Mouse (Mus musculus) forebrain, postnatal 0 days (tissue): ENCODE measurements around the gene Babam2. TPM values are rescaled to one million over a fixed set of nuclear protein-coding genes. Genes with fewer than 3 reads are reported as not detected.

Source experiments
- ATAC-seq: fragments of 200-750 bp; cut with Nextera tagmentation; 2 replicates; pipeline ENCODE4 v1.8.0; 2017; ENCODE audit warnings: mild to moderate bottlenecking, moderate library complexity
- DNase-seq: peaks from one replicate; pipeline ENCODE4 v3.0.0-alpha.2; 2015
- H3K27ac ChIP-seq: fragments of 300-500 bp; sonication (generic); 2 replicates; pipeline ENCODE4 v1.5.1; 2014; ENCODE audit warnings: low read depth, mild to moderate bottlenecking, antibody characterized with exemption, low read length, moderate library complexity, mixed read lengths
- H3K27me3 ChIP-seq: fragments of 300-500 bp; sonication (generic); 2 replicates; pipeline ENCODE4 v1.6.1; 2014; ENCODE audit warnings: mild to moderate bottlenecking, low read length, mixed read lengths; ENCODE audit not compliant: insufficient read depth
- H3K36me3 ChIP-seq: fragments of 300-500 bp; sonication (generic); 2 replicates; pipeline ENCODE4 v1.6.1; 2014; ENCODE audit warnings: mild to moderate bottlenecking, moderate library complexity; ENCODE audit not compliant: insufficient read depth
- H3K4me1 ChIP-seq: fragments of 300-500 bp; sonication (generic); 2 replicates; pipeline ENCODE4 v1.6.1; 2014; ENCODE audit warnings: antibody characterized with exemption; ENCODE audit not compliant: insufficient read depth
- H3K4me2 ChIP-seq: fragments of 300-500 bp; sonication (generic); 2 replicates; pipeline ENCODE4 v1.6.1; 2014; ENCODE audit warnings: low read depth, mild to moderate bottlenecking, moderate library complexity
- H3K4me3 ChIP-seq: fragments of 300-500 bp; sonication (generic); 2 replicates; pipeline ENCODE4 v1.5.1; 2014; ENCODE audit warnings: low read depth, low read length, mixed read lengths
- H3K9ac ChIP-seq: fragments of 300-500 bp; sonication (generic); 2 replicates; pipeline ENCODE4 v1.6.1; 2014; ENCODE audit warnings: mild to moderate bottlenecking
- H3K9me3 ChIP-seq: fragments of 300-500 bp; sonication (generic); 2 replicates; pipeline ENCODE4 v1.6.1; 2016; ENCODE audit warnings: low read length
- CTCF ChIP-seq: sonication (generic); IDR thresholded peaks from 2 replicates; pipeline ENCODE4 v1.5.1; 2016; ENCODE audit warnings: antibody characterized with exemption, control low read depth, low read depth
- WGBS: fragments of 180-500 bp; shearing (Covaris S2); extraction: QIAGEN DNeasy Blood & Tissue Kit; methylation state at CpG from one replicate; pipeline ENCODE4 v1.1.7; 2014; 5-methylcytosine and 5-hydroxymethylcytosine counted together
- polyA plus RNA-seq: library from polyadenylated mRNA; unstranded; fragments of >200 nt; fragmentation: Nextera tagmentation; extraction: Ambion mirVana; gene quantifications from 2 replicates; pipeline ENCODE4 v1.2.1, GENCODE M21; 2015
- total RNA-seq: library from RNA; depleted of rRNA; stranded (reverse); fragments of >200 nt; gene quantifications from 2 replicates; pipeline ENCODE4 v1.2.3, GENCODE M21; 2014

Gene Babam2
- total and polyA plus RNA-seq, 2 experiments from 2014 or later: 42.7 to 61.5 TPM

DNA sequence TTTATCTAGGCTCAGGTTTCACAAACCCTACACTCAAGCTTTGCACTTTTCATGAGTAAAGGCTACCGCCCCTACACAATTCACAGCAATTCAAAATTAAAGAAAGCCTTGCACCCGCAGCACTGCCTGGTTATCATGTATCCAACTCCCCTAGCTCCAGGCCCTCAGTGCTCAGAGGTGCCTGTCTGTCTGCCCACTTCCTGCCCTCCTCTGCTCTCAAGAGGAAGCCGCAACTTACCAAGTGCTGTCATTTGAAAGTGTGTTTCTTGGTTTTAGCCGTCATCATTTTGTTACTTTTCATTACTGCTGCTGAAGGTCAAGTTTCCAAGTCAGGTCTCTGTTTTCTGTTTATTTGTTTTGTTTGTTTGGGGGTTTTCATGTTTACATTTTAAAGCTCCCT is 221.1 kb downstream of the Babam2 start:
- Histone ChIP-seq H3K4me3 (no peak overlapping the region), H3K9ac (no peak overlapping the region), H3K27me3 (no peaks in the 10 kb centered on the region), H3K36me3 (no peaks in the 10 kb centered on the region), H3K4me1 (peaks cover 11% of the 10 kb centered on the region; the same call in 1 of the 2 replicates), H3K27ac (no peak overlapping the region), H3K4me2 (no peak overlapping the region), H3K9me3 (no peaks in the 10 kb centered on the region)
- TF ChIP-seq CTCF: no peak
- DNase-seq (no peak), ATAC-seq (no peak)
- WGBS: 98% methylated on average over 4 of the region's 4 CpGs

DNA sequence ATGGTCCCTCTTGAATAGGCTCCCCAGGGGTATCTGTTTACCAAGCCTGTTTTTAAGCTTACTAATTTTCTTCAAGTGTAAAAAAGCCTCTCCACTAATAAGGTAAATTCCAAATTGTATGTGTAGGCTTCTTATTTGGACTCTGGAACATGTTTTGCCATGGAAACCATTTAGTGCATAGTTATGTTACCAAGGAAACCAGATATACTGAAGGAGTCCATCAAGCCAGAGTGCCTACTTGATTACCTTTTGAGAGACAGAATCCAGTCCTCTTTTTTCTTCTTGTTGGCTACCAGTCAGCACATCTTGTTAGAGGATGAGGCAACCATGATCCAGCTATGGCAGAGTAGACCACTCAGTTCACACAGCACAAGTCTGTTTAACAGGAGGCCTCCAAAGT is 222.6 kb downstream of the Babam2 start:
- Histone ChIP-seq H3K36me3 (no peaks in the 10 kb centered on the region), H3K4me3 (no peak overlapping the region), H3K27ac (0 out of 2 replicates have a peak overlapping the region, but pooled peaks have one; percentile 21), H3K4me2 (no peak overlapping the region), H3K9ac (no peak overlapping the region), H3K4me1 (peaks cover 11% of the 10 kb centered on the region; the same call in 1 of the 2 replicates), H3K9me3 (no peaks in the 10 kb centered on the region), H3K27me3 (no peaks in the 10 kb centered on the region)
- TF ChIP-seq CTCF: no peak
- ATAC-seq: no peak; the same call in 1 of the 2 replicates
- peak; percentile 36 for DNase-seq

DNA sequence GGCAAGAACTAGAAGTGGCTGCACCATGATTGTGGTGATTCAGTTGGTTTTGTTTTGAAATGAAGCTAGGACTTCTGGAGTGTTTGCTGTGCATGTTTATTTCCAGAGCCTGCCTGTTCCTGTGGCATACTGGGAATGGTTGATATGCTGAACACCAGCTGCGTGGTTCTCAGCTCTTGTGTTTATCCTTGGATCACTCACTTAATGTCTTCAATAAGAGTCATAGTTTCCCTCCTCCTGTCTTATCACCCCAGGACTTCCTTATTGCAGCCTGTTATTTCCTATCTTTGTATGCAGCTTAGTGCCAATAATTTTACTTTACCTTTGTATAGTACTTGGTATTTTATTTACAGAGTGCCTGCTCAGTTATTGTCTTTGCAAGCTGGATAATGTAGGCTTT is 223.4 kb downstream of the Babam2 start:
- Histone ChIP-seq H3K4me1 (peaks cover 11% of the 10 kb centered on the region; the same call in 1 of the 2 replicates), H3K36me3 (no peaks in the 10 kb centered on the region), H3K9ac (no peak overlapping the region), H3K4me2 (no peak overlapping the region), H3K27ac (no peak overlapping the region), H3K9me3 (no peaks in the 10 kb centered on the region), H3K27me3 (no peaks in the 10 kb centered on the region), H3K4me3 (no peak overlapping the region)
- no peak for TF ChIP-seq CTCF
- ATAC-seq (no peak), DNase-seq (no peak)
- 62% methylated on average over 1 of the region's 1 CpGs for WGBS

- no peak for ATAC-seq
- no peak for TF ChIP-seq CTCF
Observed at GRCm38 (mm10) chr5:31924075-31924474, 226.6 kb downstream of the Babam2 start.

DNA sequence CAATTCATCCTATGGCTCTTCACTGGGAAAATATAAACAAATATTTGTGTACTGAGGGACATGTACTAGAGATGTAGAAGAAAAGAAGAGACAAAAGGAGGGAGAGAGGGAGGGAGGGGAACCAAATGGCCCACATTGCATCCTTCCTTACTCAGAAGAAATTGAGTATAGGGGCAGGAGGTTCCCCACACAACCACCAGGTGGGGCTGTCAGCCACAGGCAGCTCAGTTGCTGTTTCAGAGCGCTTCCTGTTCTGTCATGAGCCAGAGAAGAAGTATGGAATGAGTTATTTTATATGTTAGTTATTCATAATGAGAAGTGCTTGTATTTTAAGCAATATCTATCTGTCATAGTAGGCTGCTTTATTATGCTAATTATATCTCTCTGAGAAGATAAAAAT is 229.1 kb downstream of the Babam2 start:
- WGBS: 84% methylated on average over 1 of the region's 1 CpGs
- DNase-seq: no peak
- no peak overlapping the region for H3K4me2 ChIP-seq

More at GRCm38 (mm10) chr5:31924075-31924474, 226.6 kb downstream of the Babam2 start:
- Histone ChIP-seq H3K27me3 (no peaks in the 10 kb centered on the region), H3K4me3 (no peak overlapping the region), H3K9me3 (no peaks in the 10 kb centered on the region), H3K4me1 (peaks cover 12% of the 10 kb centered on the region; the same call in 1 of the 2 replicates), H3K36me3 (no peaks in the 10 kb centered on the region), H3K27ac (no peak overlapping the region), H3K4me2 (no peak overlapping the region), H3K9ac (no peak overlapping the region)
- no peak for DNase-seq

GRCm38 (mm10) chr5:31929007-31929406 is 231.5 kb downstream of the Babam2 start:
- Histone ChIP-seq H3K9ac (no peak overlapping the region), H3K4me3 (no peak overlapping the region), H3K4me2 (no peak overlapping the region), H3K27me3 (no peaks in the 10 kb centered on the region), H3K9me3 (no peaks in the 10 kb centered on the region), H3K4me1 (0 out of 2 replicates have a peak, but pooled peaks cover 7% of the 10 kb centered on the region), H3K36me3 (no peaks in the 10 kb centered on the region), H3K27ac (no peak overlapping the region)
- DNase-seq: peak; percentile 42
- 18% methylated on average over 7 of the region's 7 CpGs for WGBS
- peak; percentile 92 for ATAC-seq
- TF ChIP-seq CTCF: no peak

More for the DNA sequence above, 229.1 kb downstream of the Babam2 start:
- no peaks in the 10 kb centered on the region for H3K36me3 ChIP-seq
- peak; percentile 52 for TF ChIP-seq CTCF
- H3K4me1 ChIP-seq: 0 out of 2 replicates have a peak, but pooled peaks cover 7% of the 10 kb centered on the region
- H3K27ac ChIP-seq: no peak overlapping the region
- H3K9me3 ChIP-seq: no peaks in the 10 kb centered on the region
- no peak for ATAC-seq
- H3K27me3 ChIP-seq: no peaks in the 10 kb centered on the region
- no peak overlapping the region for H3K4me3 ChIP-seq
- no peak overlapping the region for H3K9ac ChIP-seq

GRCm38 (mm10) chr5:31931127-31931625 is 233.7 kb downstream of the Babam2 start:
- Histone ChIP-seq H3K36me3 (no peaks in the 10 kb centered on the region), H3K27ac (no peak overlapping the region), H3K4me3 (no peak overlapping the region), H3K9ac (no peak overlapping the region), H3K9me3 (no peaks in the 10 kb centered on the region), H3K4me2 (no peak overlapping the region), H3K4me1 (0 out of 2 replicates have a peak, but pooled peaks cover 7% of the 10 kb centered on the region), H3K27me3 (no peaks in the 10 kb centered on the region)
- no peak for ATAC-seq
- no peak for TF ChIP-seq CTCF
- DNase-seq: no peak
- WGBS: 84% methylated on average over 8 of the region's 8 CpGs
